Mouse (Mus musculus) mouse embryonic stem cell (cell line): ENCODE data around the gene Mgrn1.

Experiments used
- in situ Hi-C, 2 experiments: fragments of 300-500 bp; cut with MboI; formaldehyde crosslinking; loops; 1 replicate in 1 of 2; 3 replicates in 1 of 2; pipeline ENCODE4 v1.14.3; 2019 to 2020; ENCODE audit warnings: low sequenced_read_pairs in 2 of 2, low pct_unique_long_range_greater_than_20kb in 1 of 2, mixed read lengths in 1 of 2; ENCODE audit not compliant: unreplicated experiment in 1 of 2

The Mgrn1 gene

GRCm38 (mm10) chr16:4903491-4904102 is 17.5 kb downstream of the Mgrn1 start:
- in situ Hi-C loops: no loop called here

- in situ Hi-C loops: no loop called here
Observed at GRCm38 (mm10) chr16:4904878-4905277, 18.8 kb downstream of the Mgrn1 start.

- in situ Hi-C loops: no loop called here
Observed at GRCm38 (mm10) chr16:4905591-4905990, 19.5 kb downstream of the Mgrn1 start.

GRCm38 (mm10) chr16:4906559-4906958 is 20.5 kb downstream of the Mgrn1 start:
- in situ Hi-C loops: no loop called here

GRCm38 (mm10) chr16:4907386-4907785 is 21.3 kb downstream of the Mgrn1 start:
- in situ Hi-C loops: no loop called here

GRCm38 (mm10) chr16:4907972-4908371 is 21.9 kb downstream of the Mgrn1 start:
- in situ Hi-C loops: no loop called here

- in situ Hi-C loops: no loop called here
Observed at GRCm38 (mm10) chr16:4909745-4910144, 23.7 kb downstream of the Mgrn1 start.

- in situ Hi-C loops: no loop called here
Observed at GRCm38 (mm10) chr16:4910758-4911157, 24.7 kb downstream of the Mgrn1 start.

- in situ Hi-C loops: no loop called here
Observed at GRCm38 (mm10) chr16:4912074-4912648, 26.1 kb downstream of the Mgrn1 start.

- in situ Hi-C loops: no loop called here
Observed at GRCm38 (mm10) chr16:4912907-4913782, 27.1 kb downstream of the Mgrn1 start.

GRCm38 (mm10) chr16:4913783-4914735 is 28.0 kb downstream of the Mgrn1 start:
- in situ Hi-C loops: no loop called here

GRCm38 (mm10) chr16:4915931-4916330 is 29.9 kb downstream of the Mgrn1 start:
- in situ Hi-C loops: no loop called here

- in situ Hi-C loops: no loop called here
Observed at GRCm38 (mm10) chr16:4916608-4917007, 30.6 kb downstream of the Mgrn1 start.

- in situ Hi-C loops: no loop called here
Observed at GRCm38 (mm10) chr16:4920556-4920955, 34.5 kb downstream of the Mgrn1 start.

GRCm38 (mm10) chr16:4922481-4922880 is 36.4 kb downstream of the Mgrn1 start:
- in situ Hi-C loops: no loop called here

GRCm38 (mm10) chr16:4923996-4924395 is 37.9 kb downstream of the Mgrn1 start:
- in situ Hi-C loops: no loop called here

GRCm38 (mm10) chr16:4927967-4928366 is 41.9 kb downstream of the Mgrn1 start:
- in situ Hi-C loops: no loop called here

- in situ Hi-C loops: no loop called here
Observed at GRCm38 (mm10) chr16:4928474-4928873, 42.4 kb downstream of the Mgrn1 start.

- in situ Hi-C loops: no loop called here
Observed at GRCm38 (mm10) chr16:4932429-4932828, 46.4 kb downstream of the Mgrn1 start.
